Mouse (Mus musculus): ENCODE data around the gene Ndufs4. TPM values are rescaled to one million over a fixed set of nuclear protein-coding genes. Genes with fewer than 3 reads are reported as not detected.

Ndufs4 gene
- polyA plus RNA-seq, 1 experiment, result 136 TPM

- TF ChIP-seq POLR2A (IDR thresholded peaks at IDR 0.05; ENCODE audit: low read depth, low read length) (no peak), CTCF (conservative IDR thresholded peaks at IDR 0.05; ENCODE audit: insufficient read depth, insufficient read length, low read depth, low read length) (no peak)
- no peak for DNase-seq
- no peaks in the 10 kb centered on the region for H3K36me3 ChIP-seq (ENCODE audit: control insufficient read depth, insufficient read depth, low read length)
- WGBS, result 43% methylated on average over 5 of the region's 5 CpGs
- no peak overlapping the region for H3K4me3 ChIP-seq (ENCODE audit: insufficient read depth, low read depth, low read length)
- H3K27me3 ChIP-seq (replicated peaks; ENCODE audit: control insufficient read depth, insufficient read depth, low read length), result no peaks in the 10 kb centered on the region; the same call in 1 of the 2 replicates
- no peaks in the 10 kb centered on the region for H3K4me1 ChIP-seq (ENCODE audit: control insufficient read depth, insufficient read depth, low read length)
- H3K27ac ChIP-seq (ENCODE audit: insufficient read depth, low read depth, low read length), result no peak overlapping the region
Observed at GRCm38 (mm10) chr13:114406424-114406823, 18.4 kb upstream of the Ndufs4 start.

- Histone ChIP-seq H3K36me3 (ENCODE audit: control insufficient read depth, insufficient read depth, low read length) (no peaks in the 10 kb centered on the region), H3K4me1 (ENCODE audit: control insufficient read depth, insufficient read depth, low read length) (no peaks in the 10 kb centered on the region), H3K27ac (ENCODE audit: insufficient read depth, low read depth, low read length) (no peak overlapping the region), H3K27me3 (replicated peaks; ENCODE audit: control insufficient read depth, insufficient read depth, low read length) (no peaks in the 10 kb centered on the region; the same call in 1 of the 2 replicates), H3K4me3 (ENCODE audit: insufficient read depth, low read depth, low read length) (no peak overlapping the region)
- WGBS, result 93% methylated on average over 9 of the region's 9 CpGs
- no peak for TF ChIP-seq POLR2A (IDR thresholded peaks at IDR 0.05; ENCODE audit: low read depth, low read length)
- no peak for TF ChIP-seq CTCF (conservative IDR thresholded peaks at IDR 0.05; ENCODE audit: insufficient read depth, insufficient read length, low read depth, low read length)
- no peak for DNase-seq
Observed at GRCm38 (mm10) chr13:114405100-114405715, 17.1 kb upstream of the Ndufs4 start.

- Histone ChIP-seq H3K27me3 (replicated peaks; ENCODE audit: control insufficient read depth, insufficient read depth, low read length) (no peaks in the 10 kb centered on the region; the same call in 1 of the 2 replicates), H3K36me3 (ENCODE audit: control insufficient read depth, insufficient read depth, low read length) (no peaks in the 10 kb centered on the region), H3K4me1 (ENCODE audit: control insufficient read depth, insufficient read depth, low read length) (no peaks in the 10 kb centered on the region), H3K27ac (ENCODE audit: insufficient read depth, low read depth, low read length) (no peak overlapping the region), H3K4me3 (ENCODE audit: insufficient read depth, low read depth, low read length) (no peak overlapping the region)
- no peak for DNase-seq
- WGBS, result 71% methylated on average over 2 of the region's 2 CpGs
- no peak for TF ChIP-seq CTCF (conservative IDR thresholded peaks at IDR 0.05; ENCODE audit: insufficient read depth, insufficient read length, low read depth, low read length)
- TF ChIP-seq POLR2A (IDR thresholded peaks at IDR 0.05; ENCODE audit: low read depth, low read length), result no peak
Observed at GRCm38 (mm10) chr13:114398906-114399305, 10.8 kb upstream of the Ndufs4 start.

GRCm38 (mm10) chr13:114397281-114397680 is 9.2 kb upstream of the Ndufs4 start:
- H3K36me3 ChIP-seq (ENCODE audit: control insufficient read depth, insufficient read depth, low read length), result no peaks in the 10 kb centered on the region
- H3K4me1 ChIP-seq (ENCODE audit: control insufficient read depth, insufficient read depth, low read length), result no peaks in the 10 kb centered on the region
- no peak for DNase-seq
- 69% methylated on average over 9 of the region's 9 CpGs for WGBS
- H3K4me3 ChIP-seq (ENCODE audit: insufficient read depth, low read depth, low read length), result no peak overlapping the region
- H3K27ac ChIP-seq (ENCODE audit: insufficient read depth, low read depth, low read length), result no peak overlapping the region
- TF ChIP-seq POLR2A (IDR thresholded peaks at IDR 0.05; ENCODE audit: low read depth, low read length), result no peak
- TF ChIP-seq CTCF (conservative IDR thresholded peaks at IDR 0.05; ENCODE audit: insufficient read depth, insufficient read length, low read depth, low read length), result no peak
- no peaks in the 10 kb centered on the region for H3K27me3 ChIP-seq (replicated peaks; ENCODE audit: control insufficient read depth, insufficient read depth, low read length)

GRCm38 (mm10) chr13:114396863-114397262 is 8.8 kb upstream of the Ndufs4 start:
- H3K27me3 ChIP-seq (replicated peaks; ENCODE audit: control insufficient read depth, insufficient read depth, low read length), result no peaks in the 10 kb centered on the region
- no peak overlapping the region for H3K27ac ChIP-seq (ENCODE audit: insufficient read depth, low read depth, low read length)
- no peaks in the 10 kb centered on the region for H3K4me1 ChIP-seq (ENCODE audit: control insufficient read depth, insufficient read depth, low read length)
- no peak overlapping the region for H3K4me3 ChIP-seq (ENCODE audit: insufficient read depth, low read depth, low read length)
- TF ChIP-seq CTCF (conservative IDR thresholded peaks at IDR 0.05; ENCODE audit: insufficient read depth, insufficient read length, low read depth, low read length) (no peak), POLR2A (IDR thresholded peaks at IDR 0.05; ENCODE audit: low read depth, low read length) (no peak)
- H3K36me3 ChIP-seq (ENCODE audit: control insufficient read depth, insufficient read depth, low read length), result no peaks in the 10 kb centered on the region
- DNase-seq, result no peak
- WGBS, result 87% methylated on average over 10 of the region's 10 CpGs

- no peak for TF ChIP-seq POLR2A (IDR thresholded peaks at IDR 0.05; ENCODE audit: low read depth, low read length)
- TF ChIP-seq CTCF (conservative IDR thresholded peaks at IDR 0.05; ENCODE audit: insufficient read depth, insufficient read length, low read depth, low read length), result no peak
- H3K4me3 ChIP-seq (ENCODE audit: insufficient read depth, low read depth, low read length), result no peak overlapping the region
- no peaks in the 10 kb centered on the region for H3K36me3 ChIP-seq (ENCODE audit: control insufficient read depth, insufficient read depth, low read length)
- H3K4me1 ChIP-seq (ENCODE audit: control insufficient read depth, insufficient read depth, low read length), result no peaks in the 10 kb centered on the region
- WGBS, result 92% methylated on average over 2 of the region's 2 CpGs
- H3K27me3 ChIP-seq (replicated peaks; ENCODE audit: control insufficient read depth, insufficient read depth, low read length), result no peaks in the 10 kb centered on the region
- H3K27ac ChIP-seq (ENCODE audit: insufficient read depth, low read depth, low read length), result no peak overlapping the region
- no peak for DNase-seq
Observed at GRCm38 (mm10) chr13:114394784-114395183, 6.7 kb upstream of the Ndufs4 start.

- no peak for DNase-seq
- no peak overlapping the region for H3K4me3 ChIP-seq (ENCODE audit: insufficient read depth, low read depth, low read length)
Observed at GRCm38 (mm10) chr13:114392501-114392900, 4.4 kb upstream of the Ndufs4 start.

More at GRCm38 (mm10) chr13:114392501-114392900, 4.4 kb upstream of the Ndufs4 start:
- Histone ChIP-seq H3K27ac (ENCODE audit: insufficient read depth, low read depth, low read length) (no peak overlapping the region), H3K4me1 (ENCODE audit: control insufficient read depth, insufficient read depth, low read length) (no peaks in the 10 kb centered on the region; the same call in 1 of the 2 replicates), H3K27me3 (replicated peaks; ENCODE audit: control insufficient read depth, insufficient read depth, low read length) (no peaks in the 10 kb centered on the region), H3K36me3 (ENCODE audit: control insufficient read depth, insufficient read depth, low read length) (no peaks in the 10 kb centered on the region)
- TF ChIP-seq POLR2A (IDR thresholded peaks at IDR 0.05; ENCODE audit: low read depth, low read length) (no peak), CTCF (conservative IDR thresholded peaks at IDR 0.05; ENCODE audit: insufficient read depth, insufficient read length, low read depth, low read length) (no peak)
